Mouse (Mus musculus): ENCODE data around the gene Spaca7. TPM values are rescaled to one million over a fixed set of nuclear protein-coding genes. Genes with fewer than 3 reads are reported as not detected.

The Spaca7 gene
- polyA plus RNA-seq, 1 experiment from 2014 or later, result not detected

GRCm38 (mm10) chr8:12646536-12646935 lies 73.7 kb downstream of the Spaca7 start:
- Histone ChIP-seq H3K9ac (ENCODE audit: low read length) (no peak overlapping the region), H3K4me1 (ENCODE audit: control insufficient read depth, insufficient read depth, low read length) (no peaks in the 10 kb centered on the region), H3K4me3 (ENCODE audit: low read depth, low read length) (no peak overlapping the region), H3K27ac (replicated peaks; ENCODE audit: low read depth, low read length) (no peak overlapping the region), H3K27me3 (ENCODE audit: control insufficient read depth, insufficient read depth, low read length) (no peaks in the 10 kb centered on the region), H3K4me2 (ENCODE audit: low read depth, severe bottlenecking) (no peak overlapping the region), H3K36me3 (ENCODE audit: control insufficient read depth, insufficient read depth, low read length) (peaks cover 5% of the 10 kb centered on the region), H3K9me3 (ENCODE audit: control insufficient read depth, low read length) (no peaks in the 10 kb centered on the region)
- 68% methylated on average over 4 of the region's 4 CpGs for whole genome bisulfite sequencing
- no peak for DNase-seq (ENCODE audit: low spot score)
- ATAC-seq (ENCODE audit: insufficient number of reproducible peaks, low FRiP score, low TSS enrichment, low read depth), result no peak

- Histone ChIP-seq H3K9ac (ENCODE audit: low read length) (no peak overlapping the region), H3K4me1 (ENCODE audit: control insufficient read depth, insufficient read depth, low read length) (no peaks in the 10 kb centered on the region), H3K4me3 (ENCODE audit: low read depth, low read length) (no peak overlapping the region), H3K36me3 (ENCODE audit: control insufficient read depth, insufficient read depth, low read length) (peaks cover 17% of the 10 kb centered on the region), H3K9me3 (ENCODE audit: control insufficient read depth, low read length) (no peaks in the 10 kb centered on the region), H3K27me3 (ENCODE audit: control insufficient read depth, insufficient read depth, low read length) (no peaks in the 10 kb centered on the region), H3K27ac (replicated peaks; ENCODE audit: low read depth, low read length) (no peak overlapping the region), H3K4me2 (ENCODE audit: low read depth, severe bottlenecking) (no peak overlapping the region)
- ATAC-seq (ENCODE audit: insufficient number of reproducible peaks, low FRiP score, low TSS enrichment, low read depth), result no peak
- WGBS, result 87% methylated on average over 4 of the region's 4 CpGs
- no peak for DNase-seq (ENCODE audit: low spot score)
These were observed 76.1 kb downstream of the Spaca7 start for GRCm38 (mm10) chr8:12648951-12649350.

Other genes with a start within 250 kb of the Spaca7 start
- not detected in 2 replicates for gene Sox1, start 177.7 kb upstream of the Spaca7 start, polyA plus RNA-seq (2014; fragmentation: Nextera tagmentation; extraction: Ambion mirVana)
- gene Tubgcp3, start 99.2 kb downstream of the Spaca7 start, polyA plus RNA-seq (2014; fragmentation: Nextera tagmentation; extraction: Ambion mirVana), result 54.3 and 57.1 TPM in 2 replicates
- gene Atp11a, start 184.0 kb downstream of the Spaca7 start, polyA plus RNA-seq (2014; fragmentation: Nextera tagmentation; extraction: Ambion mirVana), result 11.6 and 11.8 TPM in 2 replicates